In genomic region chr15:95273236-95273635, GRCm38 (mm10) we compare ENCODE assay signal across 18 mouse cellular contexts.
DNase-seq lines count a peak whose midpoint lies in the region; TF ChIP-seq lines count a peak whose summit lies in the region.
"Had no signal": no experiment of that assay in that cellular context is flagged by ENCODE, and none has a peak within 500 bp of the region (broad histone marks: within the 10 kb centered on the region; RNA-seq: fewer than 3 reads in every experiment).

No protein-coding gene starts in this region.

- DNase-seq in cerebellum, adult 2 months, result peak; percentile 42 to 60
- DNase-seq in cerebellum, postnatal 4 days (ENCODE audit: low spot score in 2 of 2), result no peak
- DNase-seq in left cerebral cortex, postnatal 4 days, result peak; percentile 21
- no peak for DNase-seq in left cerebral cortex, postnatal 25 days (ENCODE audit: low spot score in 2 of 2)
- peak; percentile 42 for DNase-seq in cerebellum, adult 9-11 months
- DNase-seq in cerebellum, postnatal 36 days, result peak; percentile 44 to 58
- no peak for DNase-seq in thymus, postnatal 25 days
- DNase-seq in retina, postnatal 1 day, result no peak
- DNase-seq: adrenal gland, postnatal 25 days; forebrain, postnatal 0 days; gastrocnemius, postnatal 14 days; heart, adult 2 months; heart, postnatal 14 days had no signal

- H3K27me3 ChIP-seq in cerebellum, adult 2 months (ENCODE audit: control insufficient read depth, insufficient read depth, low read length), result no peaks in the 10 kb centered on the region
- H3K27me3 ChIP-seq: forebrain, embryonic 13.5 days; heart, embryonic 15.5 days; hindbrain, embryonic 13.5 days had no signal

- peaks cover 7% of the 10 kb centered on the region for H3K4me1 ChIP-seq in cerebellum, adult 2 months (ENCODE audit: control insufficient read depth, insufficient read depth, low read length)
- H3K4me1 ChIP-seq: embryonic facial prominence, embryonic 10.5 days; heart, embryonic 15.5 days; hindbrain, embryonic 13.5 days had no signal

- 63% methylated on average over 3 of the region's 3 CpGs for WGBS in cerebellum, adult 2 months

- TF ChIP-seq POLR2A in cerebellum, adult 2 months (IDR thresholded peaks at IDR 0.05; ENCODE audit: borderline replicate concordance, insufficient read depth, low read length), result no peak

- H3K4me3 ChIP-seq in cerebellum, adult 2 months (replicated peaks; ENCODE audit: insufficient read depth, low read depth, low read length), result no peak overlapping the region
- H3K4me3 ChIP-seq: embryonic facial prominence, embryonic 10.5 days; forebrain, embryonic 13.5 days; heart, adult 2 months; heart, embryonic 15.5 days; hindbrain, embryonic 13.5 days had no signal

- TF ChIP-seq CTCF in cerebellum, adult 2 months (IDR thresholded peaks at IDR 0.05; ENCODE audit: borderline replicate concordance, insufficient read depth, low read depth, low read length), result no peak

- no peak overlapping the region for H3K27ac ChIP-seq in cerebellum, adult 2 months (ENCODE audit: insufficient read depth, low read length)
- H3K27ac ChIP-seq: embryonic facial prominence, embryonic 10.5 days; forebrain, embryonic 13.5 days; heart, adult 2 months; heart, embryonic 15.5 days; hindbrain, embryonic 13.5 days; hindbrain, postnatal 0 days had no signal

- intact Hi-C loops in left cerebral cortex, postnatal 4 days (cut with DNase I), result no loop called here
- intact Hi-C loops in left cerebral cortex, postnatal 25 days (cut with DNase I), result loop anchor here (2.0 to 5.0 kb wide), 2 partner anchors 254 to 302 kb away; partner anchors contain the start of gene Nell2

Comparison
In these comparisons a context has a peak if more than half of its experiments do, and no peak if none do; other contexts are left out.
1. DNase-seq: peak in cerebellum, adult 2 months (2 of 2), left cerebral cortex, postnatal 4 days (single experiment), cerebellum, adult 9-11 months (single experiment) and cerebellum, postnatal 36 days (2 of 2); none in cerebellum, postnatal 4 days (0 of 2), left cerebral cortex, postnatal 25 days (0 of 2), thymus, postnatal 25 days (single experiment) and retina, postnatal 1 day (single experiment).